Mouse (Mus musculus) bone marrow, adult 2 months (tissue): ENCODE data around the gene Baz2b.

Experiments
- CTCF ChIP-seq: fragments of 200-500 bp; IDR thresholded peaks from 2 replicates; pipeline ENCODE4 v1.5.1; 2011; ENCODE audit warnings: low read length, control low read depth; ENCODE audit not compliant: control insufficient read depth, insufficient read depth
- POLR2A ChIP-seq: fragments of 200-500 bp; IDR thresholded peaks from 2 replicates; pipeline ENCODE4 v1.6.1; 2011; ENCODE audit warnings: low read depth, mild to moderate bottlenecking, control low read depth, low read length, borderline replicate concordance; ENCODE audit not compliant: control insufficient read depth

DNA sequence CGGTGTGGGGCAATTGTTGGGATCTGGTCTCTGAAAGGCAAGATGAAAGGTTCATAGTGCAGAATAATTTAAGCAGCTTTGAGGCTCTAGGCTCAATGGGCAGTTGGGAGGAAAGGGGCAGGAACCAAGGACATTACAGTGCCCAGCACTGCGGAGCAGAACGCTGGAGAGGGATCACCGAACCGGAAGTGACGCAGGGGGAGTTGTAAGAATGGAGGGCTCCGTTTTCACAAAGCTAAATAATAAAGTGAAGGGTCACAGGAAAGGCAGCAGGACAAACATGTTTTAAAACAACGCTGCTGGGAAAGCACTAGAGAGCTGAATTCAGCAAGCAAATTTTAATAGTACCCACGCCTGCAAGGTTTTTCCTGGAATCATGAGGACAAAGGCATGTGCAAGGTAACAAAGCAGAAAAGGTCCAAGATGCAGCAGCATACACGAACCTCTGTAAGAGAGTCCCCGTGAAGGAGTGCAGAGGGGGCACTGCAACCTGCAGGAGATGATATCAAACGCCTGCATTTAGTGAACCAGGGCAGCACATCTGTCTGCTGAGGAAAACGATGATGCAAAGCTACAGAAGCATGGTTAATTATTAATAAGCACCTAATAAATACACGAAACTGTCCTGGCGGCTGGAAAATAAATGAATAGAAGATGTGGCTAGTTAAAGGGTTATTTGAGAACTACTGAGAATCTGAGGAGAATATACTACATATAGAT is 120.0 kb downstream of the Baz2b start:
- TF ChIP-seq POLR2A: no peak
- no peak for TF ChIP-seq CTCF
